Mouse (Mus musculus) adrenal gland (tissue): ENCODE data around the gene Teddm2.

Experiments
- intact Hi-C: fragments of 180-260 bp; cut with DNase I; formaldehyde crosslinking; loops from one replicate; pipeline ENCODE4 v1.15.1; 2025
- microRNA-seq, 2 experiments: library from miRNA; unstranded; fragments of <30 nt; microRNA quantifications; one replicate each; pipeline ENCODE4; 2019

Gene Teddm2

GRCm38 (mm10) chr1:153830746-153831145, 69.3 kb downstream of the Teddm2 start:
- intact Hi-C loops, result no loop called here

GRCm38 (mm10) chr1:153820216-153820615, 79.8 kb downstream of the Teddm2 start:
- intact Hi-C loops, result no loop called here

GRCm38 (mm10) chr1:153814278-153814677, 85.8 kb downstream of the Teddm2 start:
- intact Hi-C loops, result no loop called here

GRCm38 (mm10) chr1:153807390-153807993, 92.5 kb downstream of the Teddm2 start:
- intact Hi-C loops, result loop anchor here (5.0 kb wide), 1 partner anchor 60 kb away; the partner anchor contains the start of gene Rnasel

GRCm38 (mm10) chr1:153803530-153803929, 96.5 kb downstream of the Teddm2 start:
- intact Hi-C loops, result no loop called here

GRCm38 (mm10) chr1:153802691-153803090, 97.3 kb downstream of the Teddm2 start:
- intact Hi-C loops, result no loop called here

Small RNAs within 50 kb of the gene (microRNA-seq; reads per million reads assigned to microRNA genes)
- 15.4 to 19.9 reads per million in 2 experiments for gene Mir8114
